Mouse (Mus musculus) megakaryocyte, adult 5-6 weeks (primary cell): ENCODE measurements around the gene Olfr365. TPM values are rescaled to one million over a fixed set of nuclear protein-coding genes. Genes with fewer than 3 reads are reported as not detected.

ENCODE experiments used
- ATAC-seq: 2 replicates; pipeline ENCODE4 v1.8.0; 2016; ENCODE audit warnings: mild to moderate bottlenecking, inconsistent platforms; ENCODE audit not compliant: poor library complexity, severe bottlenecking
- total RNA-seq, 2 experiments: library from RNA; stranded (forward) in 1 of 2; stranded (reverse) in 1 of 2; fragments of 153-499, 151-499 nt in 1 of 2; fragments of 221-1000, 200-1000 nt in 1 of 2; gene quantifications; 2 replicates each; pipeline versions ENCODE4 v1.2.3 to v1.2.4; 2015 to 2017

Olfr365 gene
- total RNA-seq (2015) (not detected in 2 replicates), total RNA-seq (2017) (not detected in 2 replicates)

DNA sequence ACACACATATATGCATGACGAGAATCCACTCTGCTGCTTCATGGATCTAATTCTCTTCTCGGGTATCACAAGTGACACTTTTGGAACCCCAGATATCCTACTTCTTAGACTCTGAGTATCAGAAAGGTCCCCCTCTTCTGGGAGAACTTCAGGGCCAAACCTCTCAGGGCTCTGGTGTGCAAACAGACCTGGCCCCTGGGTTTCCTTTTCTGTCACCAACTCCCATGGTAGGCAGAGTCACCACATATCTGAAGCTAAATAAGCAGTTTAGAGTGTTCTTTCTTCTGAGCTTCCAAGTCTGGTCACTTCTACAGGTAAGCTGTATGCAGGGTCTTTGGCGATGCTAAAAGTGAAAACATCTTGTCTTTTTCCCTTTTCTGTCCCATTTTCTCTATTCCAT is at the start of gene Olfr365:
Gene Olfr365 (plus strand): TSS at position 301 of the 400 bp plus-strand sequence.
- no peak for ATAC-seq

DNA sequence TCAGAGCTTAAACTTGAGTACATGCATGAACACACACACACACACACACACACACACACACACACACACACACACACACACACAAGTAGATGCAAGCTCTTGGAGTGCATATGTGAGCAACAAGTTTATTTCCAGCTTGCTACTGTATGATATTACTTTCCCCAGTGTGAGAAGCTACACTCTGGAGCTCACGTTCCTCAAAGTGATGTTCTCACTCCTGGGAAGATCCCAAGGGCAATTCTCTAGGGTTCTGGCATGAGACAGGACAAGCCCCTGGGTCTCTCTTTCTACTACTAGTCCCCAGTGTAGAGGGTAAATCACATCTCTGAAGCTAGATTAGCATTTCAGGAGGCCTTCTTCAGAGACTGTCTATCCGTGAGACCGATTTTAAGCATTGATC is 49.0 kb upstream of the Olfr365 start, which contains the start of gene Olfr364-ps1:
Gene Olfr364-ps1 (plus strand): TSS at position 301 of the 400 bp plus-strand sequence.
- no peak for ATAC-seq

- ATAC-seq = no peak
Measured at GRCm38 (mm10) chr2:37211274-37211673, 23.3 kb downstream of the Olfr365 start, which contains the start of gene Olfr366. Gene Olfr366, plus strand, starts transcription at chr2:37211574.

Other genes with a start within 250 kb of the Olfr365 start
- gene Olfr357, start 194.4 kb upstream of the Olfr365 start, total RNA-seq (2015) = not detected in 2 replicates
- gene Olfr357, start 194.4 kb upstream of the Olfr365 start, total RNA-seq (2017) = not detected in 2 replicates
- gene Olfr358, start 178.9 kb upstream of the Olfr365 start, total RNA-seq (2015) = not detected in 2 replicates
- gene Olfr358, start 178.9 kb upstream of the Olfr365 start, total RNA-seq (2017) = not detected in 2 replicates
- gene Olfr360, start 122.5 kb upstream of the Olfr365 start, total RNA-seq (2015) = not detected in 2 replicates
- gene Olfr360, start 122.5 kb upstream of the Olfr365 start, total RNA-seq (2017) = not detected in 2 replicates
- not detected in 2 replicates for gene Olfr361, start 98.9 kb upstream of the Olfr365 start, total RNA-seq (2015)
- gene Olfr361, start 98.9 kb upstream of the Olfr365 start, total RNA-seq (2017) = not detected in 2 replicates
- gene Olfr362, start 70.3 kb upstream of the Olfr365 start, total RNA-seq (2015) = not detected in 2 replicates
- not detected in 2 replicates for gene Olfr362, start 70.3 kb upstream of the Olfr365 start, total RNA-seq (2017)
- not detected in 2 replicates for gene Olfr364-ps1, start 48.9 kb upstream of the Olfr365 start, total RNA-seq (2015)
- not detected in 2 replicates for gene Olfr364-ps1, start 48.9 kb upstream of the Olfr365 start, total RNA-seq (2017)
- gene Olfr366, start 23.4 kb downstream of the Olfr365 start, total RNA-seq (2015) = not detected in 2 replicates
- not detected in 2 replicates for gene Olfr366, start 23.4 kb downstream of the Olfr365 start, total RNA-seq (2017)
- not detected in 2 replicates for gene Olfr368, start 138.3 kb downstream of the Olfr365 start, total RNA-seq (2015)
- not detected in 2 replicates for gene Olfr368, start 138.3 kb downstream of the Olfr365 start, total RNA-seq (2017)
- 17.6 and 23.0 TPM in 2 replicates for gene Pdcl, start 171.1 kb downstream of the Olfr365 start, total RNA-seq (2015)
- gene Pdcl, start 171.1 kb downstream of the Olfr365 start, total RNA-seq (2017) = 75.0 and 84.4 TPM in 2 replicates
- 30.6 and 31.1 TPM in 2 replicates for gene Rc3h2, start 234.7 kb downstream of the Olfr365 start, total RNA-seq (2015)
- gene Rc3h2, start 234.7 kb downstream of the Olfr365 start, total RNA-seq (2017) = 37.3 and 42.5 TPM in 2 replicates